ENCODE assay signal across 11 mouse cellular contexts in the genomic region with DNA sequence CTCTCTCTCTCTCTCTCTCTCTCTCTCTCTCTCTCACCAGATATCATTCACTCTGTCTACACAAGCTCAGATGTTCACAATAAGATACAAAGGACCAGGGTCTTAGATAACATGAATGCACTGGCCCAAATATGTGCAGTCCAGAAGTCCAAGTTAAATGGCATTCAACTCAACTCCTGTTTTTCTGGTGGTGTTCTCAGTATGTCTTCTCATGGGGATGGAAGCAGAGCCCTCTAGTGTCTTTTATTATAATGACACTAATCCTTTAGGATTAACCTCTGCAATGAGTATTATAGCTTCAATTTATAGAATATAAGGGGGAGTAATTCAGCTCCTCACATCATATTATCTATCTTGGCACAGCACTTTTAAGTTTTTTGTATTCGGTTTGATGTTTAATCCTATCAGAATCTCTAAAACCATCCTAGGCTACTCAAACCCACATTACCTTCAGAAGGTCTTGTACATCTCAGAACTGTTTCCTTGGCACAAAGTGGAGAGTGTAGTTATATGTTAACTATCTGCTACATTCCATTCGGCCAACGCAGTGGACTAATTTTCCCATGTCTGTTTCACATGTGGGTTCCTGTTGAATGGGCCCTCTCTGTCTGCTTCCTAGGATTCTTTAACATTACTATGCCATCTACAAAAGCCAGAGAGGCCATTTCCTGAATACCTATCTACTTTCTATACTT.
DNase-seq lines count a peak whose midpoint lies in the region; ATAC-seq lines count a peak whose summit lies in the region.
"Had no signal": no experiment of that assay in that cellular context is flagged by ENCODE, and none has a peak within 500 bp of the region (broad histone marks: within the 10 kb centered on the region; RNA-seq: fewer than 3 reads in every experiment).

No protein-coding gene starts in this region.

- no peaks in the 10 kb centered on the region for H3K9me3 ChIP-seq in hindbrain, embryonic 14.5 days (ENCODE audit: control insufficient read depth, low read length)
- no peaks in the 10 kb centered on the region for H3K9me3 ChIP-seq in hindbrain, embryonic 12.5 days (replicated peaks)
- H3K9me3 ChIP-seq in midbrain, embryonic 11.5 days (ENCODE audit: control insufficient read depth, low read length): no peaks in the 10 kb centered on the region
- no peaks in the 10 kb centered on the region for H3K9me3 ChIP-seq in midbrain, embryonic 10.5 days (replicated peaks)
- H3K9me3 ChIP-seq: limb, embryonic 13.5 days; neural tube, embryonic 13.5 days had no signal

- DNase-seq in hindbrain, embryonic 14.5 days (ENCODE audit: low spot score): peak; percentile 48
- no peak for DNase-seq in midbrain, embryonic 11.5 days (ENCODE audit: low spot score, missing footprints)
- no peak for DNase-seq in midbrain, embryonic 10.5 days (ENCODE audit: low spot score)
- peak; percentile 28 for DNase-seq in embryo, embryonic 10.5 days (ENCODE audit: low spot score)
- peak; percentile 25 for DNase-seq in skeletal muscle tissue, adult 2 months (ENCODE audit: low read depth, low spot score)
- DNase-seq in spleen, postnatal 36 days (ENCODE audit: low spot score in 2 of 2): no peak
- DNase-seq: gastrocnemius, postnatal 10 days had no signal

- WGBS in hindbrain, embryonic 14.5 days: 78% methylated on average over 3 of the region's 3 CpGs
- WGBS in hindbrain, embryonic 12.5 days: 67% methylated on average over 3 of the region's 3 CpGs
- 57% methylated on average over 3 of the region's 3 CpGs for WGBS in midbrain, embryonic 11.5 days
- 64% methylated on average over 3 of the region's 3 CpGs for WGBS in midbrain, embryonic 10.5 days

- ATAC-seq in hindbrain, embryonic 14.5 days (ENCODE audit: low FRiP score): peak; percentile 34; the same call in 1 of the 2 replicates
- no peak for ATAC-seq in hindbrain, embryonic 12.5 days (ENCODE audit: low FRiP score)
- peak; percentile 44; the same call in 1 of the 2 replicates for ATAC-seq in midbrain, embryonic 11.5 days (ENCODE audit: low FRiP score)
- no peak for ATAC-seq in activated CD4-positive, CD25-positive, alpha-beta regulatory T cell, adult 4 months

- H3K4me3 ChIP-seq in hindbrain, embryonic 14.5 days (replicated peaks; ENCODE audit: low read length): no peak overlapping the region
- no peak overlapping the region for H3K4me3 ChIP-seq in hindbrain, embryonic 12.5 days
- no peak overlapping the region for H3K4me3 ChIP-seq in midbrain, embryonic 11.5 days (ENCODE audit: low read depth, low read length)
- H3K4me3 ChIP-seq in midbrain, embryonic 10.5 days: no peak overlapping the region
- H3K4me3 ChIP-seq: limb, embryonic 13.5 days; neural tube, embryonic 13.5 days had no signal

- H3K4me2 ChIP-seq in hindbrain, embryonic 14.5 days (replicated peaks): no peak overlapping the region
- H3K4me2 ChIP-seq in hindbrain, embryonic 12.5 days (replicated peaks): no peak overlapping the region
- no peak overlapping the region for H3K4me2 ChIP-seq in midbrain, embryonic 11.5 days
- H3K4me2 ChIP-seq: limb, embryonic 13.5 days; neural tube, embryonic 13.5 days had no signal

- H3K36me3 ChIP-seq in hindbrain, embryonic 14.5 days (replicated peaks; ENCODE audit: control insufficient read depth, insufficient read depth): no peaks in the 10 kb centered on the region
- H3K36me3 ChIP-seq in hindbrain, embryonic 12.5 days: no peaks in the 10 kb centered on the region
- no peaks in the 10 kb centered on the region for H3K36me3 ChIP-seq in midbrain, embryonic 11.5 days (ENCODE audit: control insufficient read depth, insufficient read depth, low read length)
- no peaks in the 10 kb centered on the region for H3K36me3 ChIP-seq in midbrain, embryonic 10.5 days
- H3K36me3 ChIP-seq: limb, embryonic 13.5 days; neural tube, embryonic 13.5 days had no signal

- no peak overlapping the region for H3K27ac ChIP-seq in hindbrain, embryonic 14.5 days
- H3K27ac ChIP-seq in hindbrain, embryonic 12.5 days: no peak overlapping the region
- H3K27ac ChIP-seq in midbrain, embryonic 11.5 days (ENCODE audit: low read depth, low read length): no peak overlapping the region
- H3K27ac ChIP-seq in midbrain, embryonic 10.5 days (replicated peaks): no peak overlapping the region
- H3K27ac ChIP-seq: limb, embryonic 13.5 days; neural tube, embryonic 13.5 days had no signal

- no peaks in the 10 kb centered on the region for H3K4me1 ChIP-seq in hindbrain, embryonic 14.5 days (replicated peaks; ENCODE audit: control insufficient read depth, insufficient read depth, low read length)
- H3K4me1 ChIP-seq in hindbrain, embryonic 12.5 days: no peaks in the 10 kb centered on the region
- no peaks in the 10 kb centered on the region for H3K4me1 ChIP-seq in midbrain, embryonic 11.5 days (ENCODE audit: control insufficient read depth, insufficient read depth, low read length)
- H3K4me1 ChIP-seq in midbrain, embryonic 10.5 days: no peaks in the 10 kb centered on the region
- H3K4me1 ChIP-seq: neural tube, embryonic 13.5 days had no signal

- H3K9ac ChIP-seq in hindbrain, embryonic 14.5 days: no peak overlapping the region
- H3K9ac ChIP-seq in hindbrain, embryonic 12.5 days: no peak overlapping the region
- no peak overlapping the region for H3K9ac ChIP-seq in midbrain, embryonic 11.5 days (ENCODE audit: low read length)
- H3K9ac ChIP-seq: limb, embryonic 13.5 days; neural tube, embryonic 13.5 days had no signal

- H3K27me3 ChIP-seq in hindbrain, embryonic 14.5 days (ENCODE audit: control insufficient read depth, insufficient read depth, low read length): no peaks in the 10 kb centered on the region
- no peaks in the 10 kb centered on the region for H3K27me3 ChIP-seq in hindbrain, embryonic 12.5 days
- no peaks in the 10 kb centered on the region for H3K27me3 ChIP-seq in midbrain, embryonic 11.5 days (ENCODE audit: control insufficient read depth, insufficient read depth, low read length)
- H3K27me3 ChIP-seq in midbrain, embryonic 10.5 days (ENCODE audit: low read depth, poor library complexity, severe bottlenecking): no peaks in the 10 kb centered on the region
- H3K27me3 ChIP-seq: limb, embryonic 13.5 days; neural tube, embryonic 13.5 days had no signal

Comparison
In these comparisons a context has a peak if more than half of its experiments do, and no peak if none do; other contexts are left out.
1. ATAC-seq: peak in hindbrain, embryonic 14.5 days (single experiment) and midbrain, embryonic 11.5 days (single experiment); none in hindbrain, embryonic 12.5 days (single experiment) and activated CD4-positive, CD25-positive, alpha-beta regulatory T cell, adult 4 months (single experiment).
2. DNase-seq: peak in hindbrain, embryonic 14.5 days (single experiment), embryo, embryonic 10.5 days (single experiment) and skeletal muscle tissue, adult 2 months (single experiment); none in midbrain, embryonic 11.5 days (single experiment), midbrain, embryonic 10.5 days (single experiment) and spleen, postnatal 36 days (0 of 2).